Mouse (Mus musculus) lung, adult 18-20 months (tissue): ENCODE data around the gene Gsg1l.

Source experiments
- DNase-seq, 2 experiments: peaks; one replicate each; pipeline ENCODE4 v3.0.0; 2022; ENCODE audit warnings: mixed read lengths in 2 of 2

Gsg1l gene

GRCm38 (mm10) chr7:126080949-126081654, 1.1 kb downstream of the Gsg1l start:
- DNase-seq: no peak

GRCm38 (mm10) chr7:126076935-126077334, 5.3 kb downstream of the Gsg1l start:
- DNase-seq: no peak

- no peak for DNase-seq
Observed at GRCm38 (mm10) chr7:126075058-126075457, 7.2 kb downstream of the Gsg1l start.

GRCm38 (mm10) chr7:126070321-126070720, 11.9 kb downstream of the Gsg1l start:
- DNase-seq: no peak

DNA sequence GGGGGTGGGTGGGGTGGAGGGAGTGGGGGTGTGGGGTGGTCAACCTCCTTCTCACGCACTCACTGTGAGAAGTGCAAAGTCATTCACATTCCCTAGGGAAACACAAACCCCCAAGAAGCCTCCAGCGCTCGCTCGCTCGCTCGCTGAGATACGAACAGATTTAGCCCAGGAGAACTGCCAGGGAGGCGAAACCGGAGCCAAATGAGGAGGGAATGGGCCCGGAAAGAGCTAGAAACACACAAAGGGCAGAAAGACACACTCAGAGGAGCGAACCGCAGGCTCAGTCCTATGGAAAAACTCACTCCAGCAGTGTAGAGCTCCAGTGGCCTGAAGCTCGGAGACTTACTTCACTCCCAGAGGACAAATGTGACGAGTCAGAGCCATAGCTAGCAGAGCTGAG, 15.4 kb downstream of the Gsg1l start:
- no peak for DNase-seq

- no peak for DNase-seq
Observed at GRCm38 (mm10) chr7:126065243-126065876, 16.9 kb downstream of the Gsg1l start.

DNA sequence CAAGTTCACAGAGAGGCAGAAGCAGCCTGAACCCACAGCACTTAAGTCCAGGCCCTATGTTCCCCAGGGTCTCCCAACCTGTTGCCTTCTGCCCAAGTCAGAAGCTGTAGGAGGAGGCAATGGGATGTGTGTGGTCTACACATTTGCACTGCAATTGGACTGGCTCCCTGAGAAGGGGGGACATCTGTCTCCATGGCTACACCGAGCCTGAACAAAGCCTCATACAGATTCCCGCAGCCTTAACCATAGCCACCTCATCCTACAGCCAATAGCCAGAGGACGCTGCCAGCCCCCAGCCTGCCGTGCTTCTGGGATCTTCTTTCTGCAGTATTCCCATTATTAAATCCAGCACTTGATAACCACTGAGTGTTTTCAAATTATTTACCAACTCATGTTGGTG, 20.0 kb downstream of the Gsg1l start:
- DNase-seq: no peak

- DNase-seq: no peak
Observed at GRCm38 (mm10) chr7:126058918-126059317, 23.3 kb downstream of the Gsg1l start.

GRCm38 (mm10) chr7:126057332-126057914, 24.8 kb downstream of the Gsg1l start:
- no peak for DNase-seq

DNA sequence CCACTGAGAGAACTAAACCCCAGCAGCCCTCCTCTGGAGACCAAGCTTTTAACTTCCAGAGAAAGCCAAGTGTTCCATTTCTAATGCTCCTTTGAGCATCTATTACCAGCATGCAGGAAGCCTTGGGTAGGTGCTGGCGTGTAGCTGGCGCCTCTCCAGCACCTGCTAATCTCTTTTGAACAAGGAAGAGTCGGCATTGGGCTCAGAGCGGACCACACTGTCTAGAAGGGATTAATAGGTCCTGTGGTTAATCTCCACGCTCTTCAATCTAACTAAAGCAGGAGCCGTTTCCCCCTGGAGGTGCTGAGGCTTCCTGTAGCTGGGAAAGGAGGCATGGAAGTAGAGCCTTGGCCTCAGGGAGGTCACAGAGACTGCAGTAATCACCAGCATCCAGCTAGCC, 27.6 kb downstream of the Gsg1l start:
- no peak for DNase-seq

DNA sequence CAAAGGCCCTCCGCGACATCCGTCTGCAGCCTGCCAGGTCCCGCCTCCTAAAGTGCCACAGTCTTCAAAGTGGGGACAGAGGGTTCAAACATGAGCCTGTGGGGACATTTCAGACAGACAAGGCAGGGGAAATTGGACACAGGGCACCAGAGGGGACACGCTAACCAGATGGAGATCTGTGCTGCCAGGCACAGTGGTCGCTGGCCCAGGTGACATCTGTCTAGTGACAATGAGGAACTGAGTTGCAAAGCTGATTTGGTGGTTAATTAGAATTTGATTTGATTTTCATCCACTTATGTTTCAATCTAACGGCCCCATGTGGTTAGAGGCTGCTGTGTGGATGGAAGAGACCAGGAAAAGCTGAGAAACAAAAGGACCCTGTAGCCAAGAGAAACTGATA, 28.6 kb downstream of the Gsg1l start:
- no peak for DNase-seq

- no peak for DNase-seq
Observed at GRCm38 (mm10) chr7:126051910-126052309, 30.3 kb downstream of the Gsg1l start.

- no peak for DNase-seq
Observed at GRCm38 (mm10) chr7:126045077-126045476, 37.1 kb downstream of the Gsg1l start.

DNA sequence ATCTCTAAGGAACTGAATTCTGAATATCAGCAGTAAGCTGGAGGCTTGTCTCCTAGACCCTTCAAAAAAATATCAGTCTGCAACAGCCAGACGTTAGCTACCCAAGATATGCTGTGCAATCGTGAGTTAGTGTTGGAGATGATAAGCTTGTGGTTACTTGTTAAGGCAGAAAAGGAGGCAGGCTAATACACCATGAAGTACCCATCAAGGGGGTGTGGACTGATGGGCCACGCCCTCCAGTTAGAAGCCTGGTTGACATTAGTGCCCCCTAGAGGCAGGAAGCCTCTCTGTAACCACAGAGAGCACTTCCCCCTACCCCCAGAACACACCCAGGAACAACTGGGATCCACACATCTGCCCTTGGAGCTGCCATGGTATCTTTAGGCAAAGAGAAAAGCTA, 39.9 kb downstream of the Gsg1l start:
- no peak for DNase-seq

DNA sequence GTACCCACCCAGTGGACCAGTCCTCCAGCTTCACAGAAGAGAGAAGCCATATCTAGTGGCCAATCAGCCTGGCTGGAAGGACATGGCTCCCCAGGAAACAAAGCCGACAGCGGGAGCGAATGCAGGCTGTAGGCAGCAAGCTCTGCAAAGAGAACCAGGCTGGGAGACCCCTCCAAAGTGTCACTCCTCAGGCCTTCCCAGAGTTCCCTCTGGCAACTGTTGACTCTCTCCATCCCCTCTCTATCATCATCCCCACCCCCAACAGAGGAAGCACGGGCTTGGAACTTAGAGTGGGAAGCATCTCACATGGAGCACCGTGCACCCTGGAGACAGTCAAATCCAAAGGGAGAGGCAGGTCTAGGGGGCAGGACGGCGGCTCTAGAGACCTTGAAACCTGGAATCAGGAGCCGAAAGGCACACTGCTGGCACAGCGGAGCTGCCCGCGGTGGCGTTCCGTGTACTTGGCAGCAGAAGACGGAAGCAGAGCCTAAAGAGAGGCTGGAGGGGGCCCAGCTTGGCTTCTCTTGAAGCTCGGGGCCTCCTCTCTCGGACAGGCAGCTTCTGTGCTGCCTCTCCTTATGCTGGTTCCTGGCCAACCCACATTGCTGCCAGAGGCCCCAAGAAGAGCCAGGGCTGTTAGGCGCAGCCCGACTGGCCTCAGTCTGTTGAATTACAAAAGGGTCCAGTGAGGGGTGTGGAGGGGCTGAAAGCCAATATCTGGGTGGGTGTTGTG, 41.3 kb downstream of the Gsg1l start:
- no peak for DNase-seq

DNA sequence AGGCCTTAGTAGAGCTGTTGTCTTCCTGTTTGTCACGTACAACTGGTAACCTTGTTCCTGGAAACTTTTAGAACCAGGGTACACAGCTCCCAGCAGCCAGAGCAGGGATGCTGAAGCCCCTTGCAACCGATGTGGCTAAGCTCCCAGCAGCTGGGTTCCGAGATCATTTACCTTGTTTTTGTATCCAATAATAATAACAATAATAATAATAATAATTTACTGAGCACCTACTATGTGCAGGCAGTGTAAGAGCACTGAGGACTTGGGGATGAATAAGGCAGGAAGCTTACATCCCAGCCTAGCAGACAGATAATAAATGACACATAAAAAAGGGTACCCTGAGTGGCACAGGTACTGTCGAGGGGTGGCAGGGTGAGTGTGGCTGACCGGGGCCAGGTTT, 42.4 kb downstream of the Gsg1l start:
- DNase-seq: no peak

- no peak for DNase-seq
Observed at GRCm38 (mm10) chr7:126039247-126039835, 42.9 kb downstream of the Gsg1l start.

DNA sequence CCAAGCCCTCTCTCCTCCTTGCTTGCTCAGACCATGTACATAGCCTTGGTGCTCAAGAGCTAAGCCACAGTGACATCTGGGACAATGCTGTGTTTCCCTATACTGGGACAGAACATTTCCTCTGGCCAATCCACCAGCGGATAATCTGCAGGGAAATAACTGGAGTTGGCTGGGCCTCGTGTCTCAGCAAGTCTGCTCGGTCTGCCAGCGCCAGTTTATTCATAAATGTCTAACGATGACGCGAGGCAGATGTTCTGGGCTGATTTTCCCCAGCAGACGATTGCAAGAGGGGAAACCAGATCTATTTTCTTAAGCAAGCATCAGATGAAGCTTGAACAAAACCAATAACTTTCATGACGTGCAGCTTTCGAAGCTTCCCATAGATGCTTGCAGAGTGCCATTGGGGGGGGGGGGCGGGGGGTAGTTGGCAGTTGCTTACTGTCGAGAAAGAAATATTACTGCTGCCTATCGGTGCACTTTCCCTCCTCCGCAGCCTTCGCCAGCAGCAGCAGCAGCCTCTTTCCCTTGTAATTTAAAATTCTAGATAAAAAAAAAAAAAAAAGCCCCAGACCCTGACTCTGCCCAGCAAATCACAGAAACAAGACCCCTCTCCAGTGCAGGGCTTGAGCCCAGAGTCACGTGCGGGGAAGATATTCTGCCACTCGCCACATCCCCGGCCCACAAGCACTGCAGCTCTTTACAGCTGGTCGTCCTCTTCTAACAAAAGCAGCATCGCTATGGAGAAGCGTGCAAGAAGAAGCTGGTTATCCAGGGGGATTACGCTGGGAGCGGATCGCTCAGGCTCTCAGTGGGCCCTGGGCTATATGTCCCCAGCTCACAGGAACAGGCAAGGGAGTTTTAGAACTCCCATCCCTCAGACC, 43.6 kb downstream of the Gsg1l start:
- peak in 1 of 2 experiments; percentile 19 for DNase-seq

DNA sequence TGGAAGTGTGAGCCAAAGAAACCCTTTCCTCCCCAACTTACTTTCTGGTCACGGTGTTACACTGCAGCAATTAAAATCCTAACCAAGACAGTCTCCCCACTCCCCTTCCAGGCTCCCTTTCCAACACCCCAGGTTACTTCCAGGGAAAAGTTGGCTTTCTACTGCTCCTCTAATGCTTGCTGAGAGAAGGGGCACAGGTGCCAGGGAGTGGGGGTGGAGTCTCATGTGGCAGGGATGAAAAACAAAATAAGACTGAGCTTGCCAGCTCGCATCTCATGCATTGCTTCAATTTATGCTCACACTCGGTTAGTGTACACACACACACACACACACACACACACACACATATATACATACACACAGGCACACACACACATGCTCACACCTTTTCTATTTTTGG, 46.9 kb downstream of the Gsg1l start:
- DNase-seq: no peak

DNA sequence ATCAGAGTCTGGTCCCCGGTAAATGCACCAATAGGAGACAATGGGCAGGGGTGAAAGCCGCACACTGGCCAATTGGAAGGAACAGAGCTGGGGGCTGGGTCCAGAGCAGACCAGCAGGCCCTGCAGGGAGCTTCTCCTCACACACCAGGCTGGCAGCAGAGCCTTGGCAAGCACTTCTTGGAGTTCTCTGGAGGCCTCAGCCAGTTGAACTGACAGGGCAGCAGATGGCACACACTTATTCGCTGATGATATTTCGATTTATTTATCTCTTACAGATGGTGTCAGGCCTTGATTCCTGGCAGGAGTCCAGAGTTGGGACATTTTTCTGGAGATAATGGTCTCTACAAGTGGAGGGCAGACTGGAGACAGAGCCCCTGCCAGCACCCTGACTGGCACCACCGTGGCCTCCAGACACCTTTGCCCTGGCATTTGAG, 49.4 kb downstream of the Gsg1l start:
- no peak for DNase-seq

- DNase-seq: no peak
Observed at GRCm38 (mm10) chr7:126032365-126032755, 49.9 kb downstream of the Gsg1l start.
